Mouse (Mus musculus) intestine, postnatal 0 days (tissue): ENCODE data around the gene Fam174b. TPM values are rescaled to one million over a fixed set of nuclear protein-coding genes. Genes with fewer than 3 reads are reported as not detected.

ENCODE experiments used
- ATAC-seq: fragments of 200-750 bp; cut with Nextera tagmentation; 2 replicates; pipeline ENCODE4 v1.8.0; 2017; ENCODE audit warnings: mild to moderate bottlenecking, moderate TSS enrichment, moderate library complexity
- H3K27ac ChIP-seq: fragments of 300-500 bp; sonication (generic); 2 replicates; pipeline ENCODE4 v1.5.1; 2014; ENCODE audit warnings: mild to moderate bottlenecking, low read depth, low read length, moderate library complexity
- H3K27me3 ChIP-seq: fragments of 300-500 bp; sonication (generic); replicated peaks from 2 replicates; pipeline ENCODE4 v1.6.1; 2014; ENCODE audit warnings: low read length, mixed read lengths; ENCODE audit not compliant: control insufficient read depth, insufficient read depth
- H3K36me3 ChIP-seq: fragments of 300-500 bp; sonication (generic); 2 replicates; pipeline ENCODE4 v1.6.1; 2014; ENCODE audit warnings: mild to moderate bottlenecking, moderate library complexity; ENCODE audit not compliant: control insufficient read depth, insufficient read depth
- H3K4me1 ChIP-seq: fragments of 300-500 bp; sonication (generic); replicated peaks from 2 replicates; pipeline ENCODE4 v1.6.1; 2014; ENCODE audit warnings: antibody characterized with exemption, low read length, mixed read lengths; ENCODE audit not compliant: control insufficient read depth, insufficient read depth
- H3K4me2 ChIP-seq: fragments of 300-500 bp; sonication (generic); replicated peaks from 2 replicates; pipeline ENCODE4 v1.6.1; 2014; ENCODE audit warnings: low read depth, mild to moderate bottlenecking, moderate library complexity
- H3K4me3 ChIP-seq: fragments of 300-500 bp; sonication (generic); 2 replicates; pipeline ENCODE4 v1.5.1; 2014; ENCODE audit warnings: low read depth, low read length
- H3K9ac ChIP-seq: fragments of 300-500 bp; sonication (generic); 2 replicates; pipeline ENCODE4 v1.6.1; 2014; ENCODE audit warnings: mild to moderate bottlenecking, low read depth, low read length
- H3K9me3 ChIP-seq: fragments of 300-500 bp; sonication (generic); 2 replicates; pipeline ENCODE4 v1.6.1; 2016; ENCODE audit warnings: mixed run types; ENCODE audit not compliant: control insufficient read depth
- CTCF ChIP-seq: sonication (generic); IDR thresholded peaks from 2 replicates; pipeline ENCODE4 v1.5.1; 2016; ENCODE audit warnings: low read depth, mild to moderate bottlenecking, control low read depth, antibody characterized with exemption, moderate library complexity
- WGBS: fragments of 180-500 bp; shearing (Covaris S2); extraction: QIAGEN DNeasy Blood & Tissue Kit; methylation state at CpG from one replicate; pipeline ENCODE4 v1.1.7; 2014; 5-methylcytosine and 5-hydroxymethylcytosine counted together
- polyA plus RNA-seq: library from polyadenylated mRNA; unstranded; fragments of >200 nt; fragmentation: Nextera tagmentation; extraction: Ambion mirVana; gene quantifications from 2 replicates; pipeline ENCODE4 v1.2.1, GENCODE M21; 2015

Gene Fam174b
- polyA plus RNA-seq, 1 experiment from 2014 or later, result 11.6 TPM

DNA sequence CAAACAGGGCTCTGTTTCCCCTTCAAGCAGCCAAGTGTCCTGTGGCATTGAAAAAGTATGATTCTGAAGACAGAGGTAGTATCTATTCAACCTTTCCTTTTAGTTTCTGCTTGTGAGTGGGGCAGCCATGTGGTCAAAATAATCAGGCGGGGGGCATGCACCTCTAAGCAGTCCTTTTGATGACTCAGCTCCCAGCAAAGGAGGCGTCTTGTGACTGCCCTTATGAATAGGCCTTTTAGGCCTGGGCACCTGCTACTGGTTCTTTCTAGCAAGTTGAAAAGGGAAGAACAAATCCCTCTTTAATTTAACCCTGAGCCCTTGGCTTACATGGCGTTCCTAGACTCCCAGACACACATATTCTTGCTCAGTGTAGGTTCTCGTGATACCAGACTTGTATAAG is 6.7 kb downstream of the Fam174b start:
- ATAC-seq, result no peak
- Histone ChIP-seq H3K4me1 (no peaks in the 10 kb centered on the region), H3K27ac (peak overlapping the region; percentile 57), H3K4me3 (no peak overlapping the region), H3K9me3 (no peaks in the 10 kb centered on the region), H3K36me3 (no peaks in the 10 kb centered on the region), H3K27me3 (no peaks in the 10 kb centered on the region), H3K9ac (no peak overlapping the region), H3K4me2 (no peak overlapping the region)
- no peak for TF ChIP-seq CTCF
- 69% methylated on average over 4 of the region's 4 CpGs for WGBS

DNA sequence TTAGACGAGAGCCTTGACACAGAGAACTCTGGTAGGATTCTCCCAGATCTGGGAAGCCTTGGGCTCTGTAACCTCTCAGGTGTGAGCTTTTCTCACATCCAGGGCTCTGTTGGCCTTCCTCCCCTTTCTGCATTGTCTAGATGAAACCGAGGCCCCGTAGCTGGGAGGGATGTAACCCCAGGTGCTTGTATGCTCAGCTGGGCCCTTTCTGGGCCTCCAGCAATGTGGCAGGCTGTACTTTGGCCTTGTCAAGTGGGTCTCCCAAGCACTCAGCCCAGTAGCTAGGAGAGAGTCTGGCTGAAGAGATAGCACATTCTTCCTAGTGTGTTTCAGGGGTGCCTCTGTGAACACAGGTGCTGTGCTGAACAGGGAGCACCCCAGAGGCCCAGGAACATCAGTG is 7.4 kb downstream of the Fam174b start:
- ATAC-seq, result peak; percentile 88
- 28% methylated on average over 3 of the region's 3 CpGs for WGBS

DNA sequence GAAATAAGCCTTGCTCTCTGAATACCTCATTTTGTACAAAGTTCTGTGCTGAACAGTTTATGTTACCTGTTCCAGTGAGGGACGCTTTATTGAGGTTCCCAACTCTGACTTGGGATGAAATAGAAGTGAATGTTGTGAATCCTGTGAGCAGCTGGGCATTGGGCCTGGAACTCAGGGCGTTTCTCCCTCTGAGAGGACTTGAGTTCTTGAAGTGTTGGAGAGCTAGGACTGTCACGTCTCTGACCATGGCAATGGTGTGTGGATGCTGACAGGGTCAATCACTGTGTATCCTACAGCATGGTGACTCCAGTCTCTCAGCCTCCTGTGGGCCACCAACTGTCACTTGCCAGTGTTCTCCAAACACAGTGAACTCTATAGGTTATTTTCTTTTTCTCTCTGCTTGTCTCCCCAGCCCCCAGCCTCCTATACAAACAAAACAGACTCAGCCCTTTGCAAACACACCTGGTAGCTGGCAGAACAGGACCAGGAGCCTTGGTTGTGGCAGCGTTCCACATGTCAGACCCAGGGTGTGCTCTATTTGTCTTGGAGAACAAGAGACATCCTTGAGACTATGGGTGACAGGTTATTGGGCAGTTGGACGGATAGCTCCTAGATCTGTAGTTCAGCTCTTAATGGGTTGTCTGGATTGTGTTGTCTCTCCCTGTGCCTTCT is 8.5 kb downstream of the Fam174b start:
- Histone ChIP-seq H3K27me3 (no peaks in the 10 kb centered on the region), H3K4me2 (no peak overlapping the region), H3K27ac (0 out of 2 replicates have a peak overlapping the region, but pooled peaks have one; percentile 57), H3K4me1 (no peaks in the 10 kb centered on the region), H3K4me3 (no peak overlapping the region), H3K36me3 (no peaks in the 10 kb centered on the region), H3K9me3 (no peaks in the 10 kb centered on the region), H3K9ac (no peak overlapping the region)
- no peak for TF ChIP-seq CTCF
- WGBS, result 69% methylated on average over 5 of the region's 5 CpGs
- peak; percentile 26; the same call in 1 of the 2 replicates for ATAC-seq

More for the DNA sequence above, 7.4 kb downstream of the Fam174b start:
- no peaks in the 10 kb centered on the region for H3K4me1 ChIP-seq
- no peaks in the 10 kb centered on the region for H3K9me3 ChIP-seq
- no peak overlapping the region for H3K4me3 ChIP-seq
- 0 out of 2 replicates have a peak overlapping the region, but pooled peaks have one; percentile 4 for H3K4me2 ChIP-seq
- no peaks in the 10 kb centered on the region for H3K36me3 ChIP-seq
- no peak for TF ChIP-seq CTCF
- H3K27me3 ChIP-seq, result no peaks in the 10 kb centered on the region
- H3K9ac ChIP-seq, result no peak overlapping the region
- peak overlapping the region; percentile 57; the same call in 1 of the 2 replicates for H3K27ac ChIP-seq

DNA sequence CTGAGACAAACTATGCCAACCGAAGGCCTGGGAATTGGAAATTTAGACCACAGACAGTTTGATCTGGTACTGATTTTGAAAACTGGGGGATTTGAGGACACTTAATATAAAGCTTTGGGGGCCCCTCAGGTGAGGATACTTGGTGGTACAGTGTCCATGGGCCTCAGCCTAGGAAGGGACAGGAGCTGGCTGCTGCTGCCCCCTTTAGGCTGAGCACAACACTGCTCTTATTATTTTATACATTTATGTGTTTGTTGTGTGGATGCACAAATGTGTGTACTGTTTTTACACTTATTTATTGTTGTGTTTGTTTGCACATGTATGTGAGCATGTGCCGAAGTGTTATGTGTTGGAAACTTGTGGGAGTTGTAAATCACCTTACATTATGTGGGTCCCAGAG is 9.2 kb downstream of the Fam174b start:
- H3K36me3 ChIP-seq, result no peaks in the 10 kb centered on the region
- no peaks in the 10 kb centered on the region for H3K27me3 ChIP-seq
- no peak overlapping the region for H3K4me3 ChIP-seq
- no peak overlapping the region for H3K4me2 ChIP-seq
- WGBS, result 94% methylated on average over 2 of the region's 2 CpGs
- H3K4me1 ChIP-seq, result no peaks in the 10 kb centered on the region
- no peaks in the 10 kb centered on the region for H3K9me3 ChIP-seq
- no peak overlapping the region for H3K27ac ChIP-seq
- H3K9ac ChIP-seq, result no peak overlapping the region
- TF ChIP-seq CTCF, result peak; percentile 61
- no peak for ATAC-seq

DNA sequence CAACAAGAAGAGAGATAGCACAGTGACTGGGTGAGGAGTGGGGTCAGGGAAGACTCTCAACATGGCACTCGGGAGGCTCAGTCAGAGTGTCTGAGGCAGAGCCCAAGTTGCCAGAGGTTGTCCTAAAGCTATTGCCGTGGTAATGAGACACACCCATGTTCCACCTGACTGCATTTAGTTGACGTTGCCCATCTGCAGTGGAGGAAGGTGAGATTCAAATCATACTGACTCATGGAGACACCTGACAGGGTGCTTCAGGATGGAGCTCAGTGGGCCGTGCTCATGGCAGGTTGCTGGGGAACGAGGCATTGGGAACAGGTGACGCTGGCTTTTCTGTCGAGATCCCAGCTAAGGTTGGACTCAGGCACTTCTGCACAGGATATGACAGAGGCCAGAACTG is 9.9 kb downstream of the Fam174b start:
- no peaks in the 10 kb centered on the region for H3K4me1 ChIP-seq
- no peak overlapping the region for H3K4me3 ChIP-seq
- no peak overlapping the region for H3K4me2 ChIP-seq
- no peaks in the 10 kb centered on the region for H3K36me3 ChIP-seq
- no peak overlapping the region for H3K27ac ChIP-seq
- 69% methylated on average over 7 of the region's 7 CpGs for WGBS
- TF ChIP-seq CTCF, result no peak
- H3K27me3 ChIP-seq, result no peaks in the 10 kb centered on the region
- peak; percentile 49; the same call in 1 of the 2 replicates for ATAC-seq
- no peaks in the 10 kb centered on the region for H3K9me3 ChIP-seq
- H3K9ac ChIP-seq, result no peak overlapping the region

DNA sequence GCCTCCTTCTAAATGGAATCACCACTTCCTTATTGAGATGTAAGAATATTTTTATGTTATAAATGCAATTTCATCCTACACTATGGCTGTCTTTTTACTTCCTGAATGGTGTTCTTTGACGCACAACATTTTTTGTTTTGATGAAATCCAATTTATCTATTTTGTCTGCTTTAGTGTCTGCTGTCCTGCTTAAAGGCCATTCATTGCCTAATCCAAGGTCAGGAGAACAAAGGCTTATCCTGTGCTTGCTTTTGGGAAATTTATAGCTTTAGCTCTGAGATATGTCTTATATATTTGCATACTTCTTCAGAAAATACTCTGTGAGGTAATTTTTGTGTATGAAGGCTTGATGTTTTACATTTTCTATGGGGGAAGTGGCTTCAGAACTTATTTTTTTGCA is 13.5 kb downstream of the Fam174b start:
- 46% methylated on average over 1 of the region's 1 CpGs for WGBS
- ATAC-seq, result no peak
- no peak for TF ChIP-seq CTCF
- H3K9me3 ChIP-seq, result no peaks in the 10 kb centered on the region
- H3K9ac ChIP-seq, result no peak overlapping the region
- no peak overlapping the region for H3K4me3 ChIP-seq
- no peak overlapping the region for H3K27ac ChIP-seq
- no peaks in the 10 kb centered on the region for H3K27me3 ChIP-seq
- no peaks in the 10 kb centered on the region for H3K36me3 ChIP-seq
- no peak overlapping the region for H3K4me2 ChIP-seq
- no peaks in the 10 kb centered on the region for H3K4me1 ChIP-seq
